Mouse (Mus musculus): ENCODE measurements around the gene Pdzd2. TPM values are rescaled to one million over a fixed set of nuclear protein-coding genes. Genes with fewer than 3 reads are reported as not detected.
A peak's percentile ranks its signal among the peaks of the same experiment; 100 is the strongest.

The Pdzd2 gene
- polyA plus RNA-seq, 1 experiment from 2014 or later, result 19.2 TPM

- Histone ChIP-seq H3K9me3 (replicated peaks; ENCODE audit: control insufficient read depth, low read length) (no peaks in the 10 kb centered on the region), H3K27me3 (ENCODE audit: control insufficient read depth, insufficient read depth, low read length) (no peaks in the 10 kb centered on the region), H3K27ac (ENCODE audit: low read length) (no peak overlapping the region), H3K4me1 (ENCODE audit: control insufficient read depth, insufficient read depth, low read length) (peaks cover 27% of the 10 kb centered on the region), H3K4me2 (ENCODE audit: low read depth, low read length) (no peak overlapping the region), H3K36me3 (ENCODE audit: control insufficient read depth, insufficient read depth) (no peaks in the 10 kb centered on the region), H3K9ac (ENCODE audit: low read length) (no peak overlapping the region), H3K4me3 (ENCODE audit: low read length) (no peak overlapping the region)
- WGBS, result 65% methylated on average over 14 of the region's 14 CpGs
- ATAC-seq (replicated peaks; ENCODE audit: extremely low read depth, insufficient read depth, low FRiP score), result no peak
Observed at GRCm38 (mm10) chr15:12718819-12719218, 20.9 kb downstream of the Pdzd2 start.

GRCm38 (mm10) chr15:12717410-12717809 is 22.3 kb downstream of the Pdzd2 start:
- 84% methylated on average over 3 of the region's 3 CpGs for WGBS
- H3K4me1 ChIP-seq (ENCODE audit: control insufficient read depth, insufficient read depth, low read length), result peaks cover 28% of the 10 kb centered on the region
- no peak overlapping the region for H3K9ac ChIP-seq (ENCODE audit: low read length)
- H3K27me3 ChIP-seq (ENCODE audit: control insufficient read depth, insufficient read depth, low read length), result no peaks in the 10 kb centered on the region
- no peak for ATAC-seq (replicated peaks; ENCODE audit: extremely low read depth, insufficient read depth, low FRiP score)
- no peak overlapping the region for H3K4me3 ChIP-seq (ENCODE audit: low read length)
- no peak overlapping the region for H3K4me2 ChIP-seq (ENCODE audit: low read depth, low read length)
- H3K27ac ChIP-seq (ENCODE audit: low read length), result no peak overlapping the region
- H3K36me3 ChIP-seq (ENCODE audit: control insufficient read depth, insufficient read depth), result no peaks in the 10 kb centered on the region
- H3K9me3 ChIP-seq (replicated peaks; ENCODE audit: control insufficient read depth, low read length), result no peaks in the 10 kb centered on the region

GRCm38 (mm10) chr15:12716881-12717280 is 22.8 kb downstream of the Pdzd2 start:
- H3K4me1 ChIP-seq (ENCODE audit: control insufficient read depth, insufficient read depth, low read length), result peaks cover 24% of the 10 kb centered on the region
- H3K4me2 ChIP-seq (ENCODE audit: low read depth, low read length), result no peak overlapping the region
- no peaks in the 10 kb centered on the region for H3K9me3 ChIP-seq (replicated peaks; ENCODE audit: control insufficient read depth, low read length)
- H3K27me3 ChIP-seq (ENCODE audit: control insufficient read depth, insufficient read depth, low read length), result no peaks in the 10 kb centered on the region
- no peak overlapping the region for H3K27ac ChIP-seq (ENCODE audit: low read length)
- no peak for ATAC-seq (replicated peaks; ENCODE audit: extremely low read depth, insufficient read depth, low FRiP score)
- H3K9ac ChIP-seq (ENCODE audit: low read length), result no peak overlapping the region
- 74% methylated on average over 8 of the region's 8 CpGs for WGBS
- H3K4me3 ChIP-seq (ENCODE audit: low read length), result no peak overlapping the region
- no peaks in the 10 kb centered on the region for H3K36me3 ChIP-seq (ENCODE audit: control insufficient read depth, insufficient read depth)

GRCm38 (mm10) chr15:12714322-12714721 is 25.4 kb downstream of the Pdzd2 start:
- 31% methylated on average over 2 of the region's 2 CpGs for WGBS

GRCm38 (mm10) chr15:12713216-12713615 is 26.5 kb downstream of the Pdzd2 start:
- Histone ChIP-seq H3K4me2 (ENCODE audit: low read depth, low read length) (no peak overlapping the region), H3K4me3 (ENCODE audit: low read length) (no peak overlapping the region), H3K27me3 (ENCODE audit: control insufficient read depth, insufficient read depth, low read length) (no peaks in the 10 kb centered on the region), H3K36me3 (ENCODE audit: control insufficient read depth, insufficient read depth) (peaks cover 7% of the 10 kb centered on the region), H3K27ac (ENCODE audit: low read length) (no peak overlapping the region), H3K9ac (ENCODE audit: low read length) (no peak overlapping the region), H3K9me3 (replicated peaks; ENCODE audit: control insufficient read depth, low read length) (peaks cover 5% of the 10 kb centered on the region), H3K4me1 (ENCODE audit: control insufficient read depth, insufficient read depth, low read length) (peaks cover 24% of the 10 kb centered on the region)
- 73% methylated on average over 2 of the region's 2 CpGs for WGBS
- no peak for ATAC-seq (replicated peaks; ENCODE audit: extremely low read depth, insufficient read depth, low FRiP score)

More at GRCm38 (mm10) chr15:12714322-12714721, 25.4 kb downstream of the Pdzd2 start:
- no peaks in the 10 kb centered on the region for H3K27me3 ChIP-seq (ENCODE audit: control insufficient read depth, insufficient read depth, low read length)
- peaks cover 5% of the 10 kb centered on the region for H3K9me3 ChIP-seq (replicated peaks; ENCODE audit: control insufficient read depth, low read length)
- ATAC-seq (replicated peaks; ENCODE audit: extremely low read depth, insufficient read depth, low FRiP score), result peak; percentile 79
- H3K4me2 ChIP-seq (ENCODE audit: low read depth, low read length), result no peak overlapping the region; the same call in 1 of the 2 replicates
- H3K36me3 ChIP-seq (ENCODE audit: control insufficient read depth, insufficient read depth), result peaks cover 5% of the 10 kb centered on the region
- H3K4me1 ChIP-seq (ENCODE audit: control insufficient read depth, insufficient read depth, low read length), result peaks cover 22% of the 10 kb centered on the region
- H3K9ac ChIP-seq (ENCODE audit: low read length), result no peak overlapping the region
- H3K27ac ChIP-seq (ENCODE audit: low read length), result peak overlapping the region; percentile 84
- H3K4me3 ChIP-seq (ENCODE audit: low read length), result no peak overlapping the region

- Histone ChIP-seq H3K27me3 (ENCODE audit: control insufficient read depth, insufficient read depth, low read length) (no peaks in the 10 kb centered on the region), H3K4me3 (ENCODE audit: low read length) (no peak overlapping the region), H3K9ac (ENCODE audit: low read length) (no peak overlapping the region), H3K9me3 (replicated peaks; ENCODE audit: control insufficient read depth, low read length) (peaks cover 5% of the 10 kb centered on the region), H3K4me2 (ENCODE audit: low read depth, low read length) (no peak overlapping the region), H3K27ac (ENCODE audit: low read length) (no peak overlapping the region), H3K36me3 (ENCODE audit: control insufficient read depth, insufficient read depth) (peaks cover 7% of the 10 kb centered on the region), H3K4me1 (ENCODE audit: control insufficient read depth, insufficient read depth, low read length) (peaks cover 20% of the 10 kb centered on the region)
- 91% methylated on average over 3 of the region's 3 CpGs for WGBS
- no peak for ATAC-seq (replicated peaks; ENCODE audit: extremely low read depth, insufficient read depth, low FRiP score)
Observed at GRCm38 (mm10) chr15:12710036-12710435, 29.7 kb downstream of the Pdzd2 start.

- WGBS, result 7% methylated on average over 1 of the region's 1 CpGs
- H3K4me2 ChIP-seq (ENCODE audit: low read depth, low read length), result no peak overlapping the region
- H3K4me3 ChIP-seq (ENCODE audit: low read length), result no peak overlapping the region
- no peak for ATAC-seq (replicated peaks; ENCODE audit: extremely low read depth, insufficient read depth, low FRiP score)
- no peaks in the 10 kb centered on the region for H3K27me3 ChIP-seq (ENCODE audit: control insufficient read depth, insufficient read depth, low read length)
- no peak overlapping the region for H3K9ac ChIP-seq (ENCODE audit: low read length)
- H3K9me3 ChIP-seq (replicated peaks; ENCODE audit: control insufficient read depth, low read length), result peaks cover 5% of the 10 kb centered on the region
- peak overlapping the region; percentile 7; the same call in 1 of the 2 replicates for H3K27ac ChIP-seq (ENCODE audit: low read length)
- H3K36me3 ChIP-seq (ENCODE audit: control insufficient read depth, insufficient read depth), result peaks cover 7% of the 10 kb centered on the region
- H3K4me1 ChIP-seq (ENCODE audit: control insufficient read depth, insufficient read depth, low read length), result peaks cover 9% of the 10 kb centered on the region
Observed at GRCm38 (mm10) chr15:12708297-12708696, 31.4 kb downstream of the Pdzd2 start.

GRCm38 (mm10) chr15:12706902-12707301 is 32.8 kb downstream of the Pdzd2 start:
- Histone ChIP-seq H3K4me2 (ENCODE audit: low read depth, low read length) (no peak overlapping the region), H3K4me1 (ENCODE audit: control insufficient read depth, insufficient read depth, low read length) (peaks cover 9% of the 10 kb centered on the region), H3K27ac (ENCODE audit: low read length) (no peak overlapping the region), H3K27me3 (ENCODE audit: control insufficient read depth, insufficient read depth, low read length) (no peaks in the 10 kb centered on the region), H3K9ac (ENCODE audit: low read length) (no peak overlapping the region), H3K4me3 (ENCODE audit: low read length) (no peak overlapping the region), H3K9me3 (replicated peaks; ENCODE audit: control insufficient read depth, low read length) (peaks cover 5% of the 10 kb centered on the region), H3K36me3 (ENCODE audit: control insufficient read depth, insufficient read depth) (peaks cover 7% of the 10 kb centered on the region)
- 59% methylated on average over 3 of the region's 3 CpGs for WGBS
- no peak for ATAC-seq (replicated peaks; ENCODE audit: extremely low read depth, insufficient read depth, low FRiP score)

GRCm38 (mm10) chr15:12700367-12700766 is 39.4 kb downstream of the Pdzd2 start:
- ATAC-seq (replicated peaks; ENCODE audit: extremely low read depth, insufficient read depth, low FRiP score), result peak; percentile 63
- Histone ChIP-seq H3K4me1 (ENCODE audit: control insufficient read depth, insufficient read depth, low read length) (peaks cover 3% of the 10 kb centered on the region), H3K4me2 (ENCODE audit: low read depth, low read length) (no peak overlapping the region), H3K9me3 (replicated peaks; ENCODE audit: control insufficient read depth, low read length) (0 out of 2 replicates have a peak, but pooled peaks cover 2% of the 10 kb centered on the region), H3K27me3 (ENCODE audit: control insufficient read depth, insufficient read depth, low read length) (no peaks in the 10 kb centered on the region), H3K4me3 (ENCODE audit: low read length) (no peak overlapping the region), H3K36me3 (ENCODE audit: control insufficient read depth, insufficient read depth) (no peaks in the 10 kb centered on the region), H3K9ac (ENCODE audit: low read length) (no peak overlapping the region), H3K27ac (ENCODE audit: low read length) (peak overlapping the region; percentile 73)
- WGBS, result 36% methylated on average over 9 of the region's 9 CpGs

Data from heart, embryonic 16.5 days (tissue).